Mouse (Mus musculus) small intestine, adult 2 months (tissue): Measurements from ENCODE around the gene Tet1. TPM values are rescaled to one million over a fixed set of nuclear protein-coding genes. Genes with fewer than 3 reads are reported as not detected.

ENCODE experiments used
- H3K27ac ChIP-seq: fragments of 200-500 bp; 2 replicates; pipeline ENCODE4 v1.5.1; 2012; ENCODE audit warnings: low read depth, low read length, control low read depth, inconsistent platforms; ENCODE audit not compliant: insufficient read depth
- H3K27me3 ChIP-seq: fragments of 200-500 bp; 2 replicates; pipeline ENCODE4 v1.6.1; 2012; ENCODE audit warnings: mild to moderate bottlenecking, moderate library complexity, low read length, inconsistent platforms; ENCODE audit not compliant: control insufficient read depth, insufficient read depth
- H3K36me3 ChIP-seq: fragments of 200-500 bp; 2 replicates; pipeline ENCODE4 v1.6.1; 2012; ENCODE audit warnings: mild to moderate bottlenecking, low read length, control low read depth, inconsistent platforms; ENCODE audit not compliant: control insufficient read depth, insufficient read depth
- H3K4me1 ChIP-seq: fragments of 200-500 bp; 2 replicates; pipeline ENCODE4 v1.6.1; 2012; ENCODE audit warnings: low read length, inconsistent platforms, mixed read lengths; ENCODE audit not compliant: control insufficient read depth, insufficient read depth, insufficient read length
- H3K4me3 ChIP-seq: fragments of 200-500 bp; 2 replicates; pipeline ENCODE4 v1.5.1; 2012; ENCODE audit warnings: low read depth, mild to moderate bottlenecking, control low read depth, inconsistent platforms, low read length, moderate library complexity
- CTCF ChIP-seq: fragments of 200-500 bp; IDR thresholded peaks from 2 replicates; pipeline ENCODE4 v1.5.1; 2012; ENCODE audit warnings: low read depth, mild to moderate bottlenecking, control low read depth, inconsistent platforms, low read length, moderate library complexity, mixed read lengths; ENCODE audit not compliant: insufficient replicate concordance, insufficient read length; ENCODE audit errors: extremely low read depth
- POLR2A ChIP-seq: fragments of 200-500 bp; IDR thresholded peaks from 2 replicates; pipeline ENCODE4 v1.6.1; 2012; ENCODE audit warnings: low read depth, mild to moderate bottlenecking, control low read depth, inconsistent platforms, low read length, moderate library complexity
- WGBS: fragments of 180-500 bp; shearing (Covaris S2); methylation state at CpG from one replicate; pipeline ENCODE4 v1.1.7; 2018; 5-methylcytosine and 5-hydroxymethylcytosine counted together
- polyA plus RNA-seq: library from polyadenylated mRNA; depleted of rRNA; stranded (reverse); fragments of >200 nt; gene quantifications from 2 replicates; pipeline ENCODE4 v1.2.3, GENCODE M21; 2012

Tet1 gene
- polyA plus RNA-seq, 1 experiment, result 0.38 TPM

GRCm38 (mm10) chr10:62808316-62808715, 100.5 kb downstream of the Tet1 start:
- TF ChIP-seq POLR2A (no peak), CTCF (no peak)
- no peak overlapping the region for H3K4me3 ChIP-seq
- no peak overlapping the region for H3K27ac ChIP-seq
- no peaks in the 10 kb centered on the region for H3K36me3 ChIP-seq
- WGBS, result 91% methylated on average over 7 of the region's 7 CpGs
- H3K4me1 ChIP-seq, result no peaks in the 10 kb centered on the region
- H3K27me3 ChIP-seq, result no peaks in the 10 kb centered on the region

GRCm38 (mm10) chr10:62804106-62804505, 104.7 kb downstream of the Tet1 start:
- Histone ChIP-seq H3K27me3 (no peaks in the 10 kb centered on the region), H3K4me3 (no peak overlapping the region), H3K4me1 (no peaks in the 10 kb centered on the region), H3K36me3 (no peaks in the 10 kb centered on the region), H3K27ac (no peak overlapping the region)
- TF ChIP-seq POLR2A (no peak), CTCF (no peak)
- 82% methylated on average over 2 of the region's 2 CpGs for WGBS

GRCm38 (mm10) chr10:62803296-62803695, 105.5 kb downstream of the Tet1 start:
- Histone ChIP-seq H3K27ac (no peak overlapping the region), H3K4me3 (no peak overlapping the region), H3K36me3 (no peaks in the 10 kb centered on the region), H3K4me1 (no peaks in the 10 kb centered on the region), H3K27me3 (no peaks in the 10 kb centered on the region)
- WGBS, result 98% methylated on average over 2 of the region's 2 CpGs
- TF ChIP-seq CTCF, result no peak
- no peak for TF ChIP-seq POLR2A

GRCm38 (mm10) chr10:62794221-62794620, 114.6 kb downstream of the Tet1 start:
- no peak overlapping the region for H3K27ac ChIP-seq
- H3K4me3 ChIP-seq, result no peak overlapping the region
- H3K36me3 ChIP-seq, result peaks cover 7% of the 10 kb centered on the region; the same call in 1 of the 2 replicates
- H3K27me3 ChIP-seq, result no peaks in the 10 kb centered on the region
- 95% methylated on average over 4 of the region's 4 CpGs for WGBS
- H3K4me1 ChIP-seq, result peaks cover 3% of the 10 kb centered on the region; the same call in 1 of the 2 replicates
- no peak for TF ChIP-seq CTCF
- no peak for TF ChIP-seq POLR2A

- WGBS, result 63% methylated on average over 2 of the region's 2 CpGs
- no peak for TF ChIP-seq CTCF
- TF ChIP-seq POLR2A, result no peak
- peak overlapping the region; percentile 92; the same call in 1 of the 2 replicates for H3K4me3 ChIP-seq
- peaks cover 16% of the 10 kb centered on the region for H3K36me3 ChIP-seq
- peaks cover 3% of the 10 kb centered on the region; the same call in 1 of the 2 replicates for H3K4me1 ChIP-seq
- peak overlapping the region; percentile 95 for H3K27ac ChIP-seq
- H3K27me3 ChIP-seq, result no peaks in the 10 kb centered on the region
These were observed 115.7 kb downstream of the Tet1 start for GRCm38 (mm10) chr10:62793091-62793453.

- Histone ChIP-seq H3K27me3 (no peaks in the 10 kb centered on the region), H3K4me1 (peaks cover 3% of the 10 kb centered on the region; the same call in 1 of the 2 replicates), H3K27ac (peak within 1 kb of the TSS; percentile 95), H3K4me3 (peak within 1 kb of the TSS; percentile 92), H3K36me3 (peaks cover 20% of the 10 kb centered on the region)
- TF ChIP-seq POLR2A, result peak; percentile 65
- peak; percentile 16; the same call in 1 of the 2 replicates for TF ChIP-seq CTCF
- 4% methylated on average over 55 of the region's 55 CpGs for WGBS
These were observed 116.4 kb downstream of the Tet1 start, which contains the start of gene Ccar1 for GRCm38 (mm10) chr10:62792177-62793090. Gene Ccar1, minus strand, starts transcription at chr10:62792286.
